Mouse (Mus musculus): ENCODE measurements around the gene Nsl1. TPM values are rescaled to one million over a fixed set of nuclear protein-coding genes. Genes with fewer than 3 reads are reported as not detected.

Nsl1 gene
- polyA plus RNA-seq, 1 experiment, result 2.6 TPM

GRCm38 (mm10) chr1:191092050-191092449, 29.2 kb downstream of the Nsl1 start:
- H3K4me3 ChIP-seq (ENCODE audit: control insufficient read depth, low read depth, low read length), result no peak overlapping the region
- no peaks in the 10 kb centered on the region for H3K4me1 ChIP-seq (ENCODE audit: control insufficient read depth, insufficient read depth, low read length)
- H3K27ac ChIP-seq (ENCODE audit: control insufficient read depth, insufficient read depth, low read depth, low read length), result no peak overlapping the region
- H3K27me3 ChIP-seq (ENCODE audit: control insufficient read depth, insufficient read depth, low read length), result no peaks in the 10 kb centered on the region
- TF ChIP-seq CTCF (IDR thresholded peaks at IDR 0.05; ENCODE audit: control insufficient read depth, insufficient read depth, insufficient replicate concordance, low read depth, low read length), result no peak
- no peak for TF ChIP-seq POLR2A (IDR thresholded peaks at IDR 0.05; ENCODE audit: control insufficient read depth, low read depth, low read length)
- no peaks in the 10 kb centered on the region for H3K36me3 ChIP-seq (ENCODE audit: control insufficient read depth, insufficient read depth, low read length)

- Histone ChIP-seq H3K4me3 (ENCODE audit: control insufficient read depth, low read depth, low read length) (no peak overlapping the region), H3K27ac (ENCODE audit: control insufficient read depth, insufficient read depth, low read depth, low read length) (no peak overlapping the region), H3K36me3 (ENCODE audit: control insufficient read depth, insufficient read depth, low read length) (no peaks in the 10 kb centered on the region), H3K27me3 (ENCODE audit: control insufficient read depth, insufficient read depth, low read length) (no peaks in the 10 kb centered on the region), H3K4me1 (ENCODE audit: control insufficient read depth, insufficient read depth, low read length) (peaks cover 3% of the 10 kb centered on the region; the same call in 1 of the 2 replicates)
- TF ChIP-seq POLR2A (IDR thresholded peaks at IDR 0.05; ENCODE audit: control insufficient read depth, low read depth, low read length), result no peak
- no peak for TF ChIP-seq CTCF (IDR thresholded peaks at IDR 0.05; ENCODE audit: control insufficient read depth, insufficient read depth, insufficient replicate concordance, low read depth, low read length)
These were observed 30.8 kb downstream of the Nsl1 start for GRCm38 (mm10) chr1:191093578-191093977.

- H3K4me1 ChIP-seq (ENCODE audit: control insufficient read depth, insufficient read depth, low read length), result peaks cover 3% of the 10 kb centered on the region; the same call in 1 of the 2 replicates
- no peak for TF ChIP-seq POLR2A (IDR thresholded peaks at IDR 0.05; ENCODE audit: control insufficient read depth, low read depth, low read length)
- TF ChIP-seq CTCF (IDR thresholded peaks at IDR 0.05; ENCODE audit: control insufficient read depth, insufficient read depth, insufficient replicate concordance, low read depth, low read length), result peak; percentile 28; the same call in 1 of the 2 replicates
- H3K4me3 ChIP-seq (ENCODE audit: control insufficient read depth, low read depth, low read length), result no peak overlapping the region
- no peak overlapping the region for H3K27ac ChIP-seq (ENCODE audit: control insufficient read depth, insufficient read depth, low read depth, low read length)
- H3K27me3 ChIP-seq (ENCODE audit: control insufficient read depth, insufficient read depth, low read length), result no peaks in the 10 kb centered on the region
- no peaks in the 10 kb centered on the region for H3K36me3 ChIP-seq (ENCODE audit: control insufficient read depth, insufficient read depth, low read length)
These were observed 32.2 kb downstream of the Nsl1 start for GRCm38 (mm10) chr1:191095019-191095418.

- Histone ChIP-seq H3K4me1 (ENCODE audit: control insufficient read depth, insufficient read depth, low read length) (peaks cover 3% of the 10 kb centered on the region; the same call in 1 of the 2 replicates), H3K4me3 (ENCODE audit: control insufficient read depth, low read depth, low read length) (no peak overlapping the region), H3K36me3 (ENCODE audit: control insufficient read depth, insufficient read depth, low read length) (no peaks in the 10 kb centered on the region), H3K27me3 (ENCODE audit: control insufficient read depth, insufficient read depth, low read length) (no peaks in the 10 kb centered on the region), H3K27ac (ENCODE audit: control insufficient read depth, insufficient read depth, low read depth, low read length) (no peak overlapping the region)
- TF ChIP-seq POLR2A (IDR thresholded peaks at IDR 0.05; ENCODE audit: control insufficient read depth, low read depth, low read length), result no peak
- no peak for TF ChIP-seq CTCF (IDR thresholded peaks at IDR 0.05; ENCODE audit: control insufficient read depth, insufficient read depth, insufficient replicate concordance, low read depth, low read length)
These were observed 34.3 kb downstream of the Nsl1 start for GRCm38 (mm10) chr1:191096871-191097681.

GRCm38 (mm10) chr1:191097802-191098747, 35.3 kb downstream of the Nsl1 start, which contains the start of gene Batf3:
Batf3 (plus strand) TSS chr1:191097847.
- Histone ChIP-seq H3K36me3 (ENCODE audit: control insufficient read depth, insufficient read depth, low read length) (no peaks in the 10 kb centered on the region), H3K27me3 (ENCODE audit: control insufficient read depth, insufficient read depth, low read length) (no peaks in the 10 kb centered on the region), H3K27ac (ENCODE audit: control insufficient read depth, insufficient read depth, low read depth, low read length) (no peak within 1 kb of the TSS), H3K4me1 (ENCODE audit: control insufficient read depth, insufficient read depth, low read length) (peaks cover 3% of the 10 kb centered on the region; the same call in 1 of the 2 replicates), H3K4me3 (ENCODE audit: control insufficient read depth, low read depth, low read length) (peak within 1 kb of the TSS; percentile 64)
- no peak for TF ChIP-seq CTCF (IDR thresholded peaks at IDR 0.05; ENCODE audit: control insufficient read depth, insufficient read depth, insufficient replicate concordance, low read depth, low read length)
- TF ChIP-seq POLR2A (IDR thresholded peaks at IDR 0.05; ENCODE audit: control insufficient read depth, low read depth, low read length), result no peak

GRCm38 (mm10) chr1:191099114-191099513, 36.3 kb downstream of the Nsl1 start:
- Histone ChIP-seq H3K27me3 (ENCODE audit: control insufficient read depth, insufficient read depth, low read length) (no peaks in the 10 kb centered on the region), H3K4me1 (ENCODE audit: control insufficient read depth, insufficient read depth, low read length) (peaks cover 3% of the 10 kb centered on the region; the same call in 1 of the 2 replicates), H3K36me3 (ENCODE audit: control insufficient read depth, insufficient read depth, low read length) (no peaks in the 10 kb centered on the region), H3K27ac (ENCODE audit: control insufficient read depth, insufficient read depth, low read depth, low read length) (no peak overlapping the region), H3K4me3 (ENCODE audit: control insufficient read depth, low read depth, low read length) (no peak overlapping the region)
- TF ChIP-seq CTCF (IDR thresholded peaks at IDR 0.05; ENCODE audit: control insufficient read depth, insufficient read depth, insufficient replicate concordance, low read depth, low read length), result no peak
- no peak for TF ChIP-seq POLR2A (IDR thresholded peaks at IDR 0.05; ENCODE audit: control insufficient read depth, low read depth, low read length)
